Mouse (Mus musculus): ENCODE results near the gene Gorasp1. TPM values are rescaled to one million over a fixed set of nuclear protein-coding genes. Genes with fewer than 3 reads are reported as not detected.

The Gorasp1 gene
- polyA plus RNA-seq, 1 experiment, result 6.6 TPM

GRCm38 (mm10) chr9:119977557-119978060 lies 40.2 kb upstream of the Gorasp1 start:
- H3K4me3 ChIP-seq (ENCODE audit: extremely low read depth, insufficient read depth, insufficient read length), result peak overlapping the region; percentile 64
- H3K36me3 ChIP-seq (ENCODE audit: control insufficient read depth, insufficient read depth, low read length), result peaks cover 24% of the 10 kb centered on the region
- no peak for DNase-seq (ENCODE audit: low read depth in 1 of 2, low spot score in 2 of 2)
- H3K27ac ChIP-seq (ENCODE audit: insufficient read depth, low read length), result peak overlapping the region; percentile 91
- H3K4me1 ChIP-seq (ENCODE audit: control insufficient read depth, insufficient read depth, insufficient read length), result peaks cover 29% of the 10 kb centered on the region; the same call in 1 of the 2 replicates
- TF ChIP-seq CTCF (IDR thresholded peaks at IDR 0.05; ENCODE audit: extremely low read depth, insufficient read depth, insufficient read length, insufficient replicate concordance) (no peak), POLR2A (IDR thresholded peaks at IDR 0.05; ENCODE audit: low read depth, low read length) (no peak)
- 8% methylated on average over 5 of the region's 5 CpGs for WGBS
- H3K27me3 ChIP-seq (ENCODE audit: control insufficient read depth, insufficient read depth, low read length), result no peaks in the 10 kb centered on the region

GRCm38 (mm10) chr9:119976704-119977556 lies 39.6 kb upstream of the Gorasp1 start:
- H3K27me3 ChIP-seq (ENCODE audit: control insufficient read depth, insufficient read depth, low read length), result no peaks in the 10 kb centered on the region
- H3K4me1 ChIP-seq (ENCODE audit: control insufficient read depth, insufficient read depth, insufficient read length), result peaks cover 29% of the 10 kb centered on the region; the same call in 1 of the 2 replicates
- TF ChIP-seq CTCF (IDR thresholded peaks at IDR 0.05; ENCODE audit: extremely low read depth, insufficient read depth, insufficient read length, insufficient replicate concordance) (no peak), POLR2A (IDR thresholded peaks at IDR 0.05; ENCODE audit: low read depth, low read length) (no peak; the same call in 1 of the 2 replicates)
- peaks cover 31% of the 10 kb centered on the region for H3K36me3 ChIP-seq (ENCODE audit: control insufficient read depth, insufficient read depth, low read length)
- peak in 1 of 2 experiments; percentile 53 for DNase-seq (ENCODE audit: low read depth in 1 of 2, low spot score in 2 of 2)
- H3K4me3 ChIP-seq (ENCODE audit: extremely low read depth, insufficient read depth, insufficient read length), result peak overlapping the region; percentile 64
- peak overlapping the region; percentile 91 for H3K27ac ChIP-seq (ENCODE audit: insufficient read depth, low read length)
- 5% methylated on average over 17 of the region's 17 CpGs for WGBS

- no peak for TF ChIP-seq POLR2A (IDR thresholded peaks at IDR 0.05; ENCODE audit: low read depth, low read length)
- TF ChIP-seq CTCF (IDR thresholded peaks at IDR 0.05; ENCODE audit: extremely low read depth, insufficient read depth, insufficient read length, insufficient replicate concordance), result no peak
- H3K4me3 ChIP-seq (ENCODE audit: extremely low read depth, insufficient read depth, insufficient read length), result no peak overlapping the region
- 94% methylated on average over 4 of the region's 4 CpGs for WGBS
- no peaks in the 10 kb centered on the region for H3K27me3 ChIP-seq (ENCODE audit: control insufficient read depth, insufficient read depth, low read length)
- no peak for DNase-seq (ENCODE audit: low read depth in 1 of 2, low spot score in 2 of 2)
- H3K4me1 ChIP-seq (ENCODE audit: control insufficient read depth, insufficient read depth, insufficient read length), result peaks cover 21% of the 10 kb centered on the region; the same call in 1 of the 2 replicates
- peaks cover 41% of the 10 kb centered on the region for H3K36me3 ChIP-seq (ENCODE audit: control insufficient read depth, insufficient read depth, low read length)
- no peak overlapping the region for H3K27ac ChIP-seq (ENCODE audit: insufficient read depth, low read length)
Observed at GRCm38 (mm10) chr9:119975286-119975685, 37.9 kb upstream of the Gorasp1 start.

GRCm38 (mm10) chr9:119974609-119975008 lies 37.2 kb upstream of the Gorasp1 start:
- Histone ChIP-seq H3K27ac (ENCODE audit: insufficient read depth, low read length) (no peak overlapping the region), H3K36me3 (ENCODE audit: control insufficient read depth, insufficient read depth, low read length) (peaks cover 41% of the 10 kb centered on the region), H3K27me3 (ENCODE audit: control insufficient read depth, insufficient read depth, low read length) (no peaks in the 10 kb centered on the region), H3K4me1 (ENCODE audit: control insufficient read depth, insufficient read depth, insufficient read length) (peaks cover 16% of the 10 kb centered on the region; the same call in 1 of the 2 replicates), H3K4me3 (ENCODE audit: extremely low read depth, insufficient read depth, insufficient read length) (no peak overlapping the region)
- no peak for TF ChIP-seq POLR2A (IDR thresholded peaks at IDR 0.05; ENCODE audit: low read depth, low read length)
- TF ChIP-seq CTCF (IDR thresholded peaks at IDR 0.05; ENCODE audit: extremely low read depth, insufficient read depth, insufficient read length, insufficient replicate concordance), result no peak
- no peak for DNase-seq (ENCODE audit: low read depth in 1 of 2, low spot score in 2 of 2)
- WGBS, result 84% methylated on average over 5 of the region's 5 CpGs

- Histone ChIP-seq H3K27me3 (ENCODE audit: control insufficient read depth, insufficient read depth, low read length) (no peaks in the 10 kb centered on the region), H3K4me3 (ENCODE audit: extremely low read depth, insufficient read depth, insufficient read length) (no peak overlapping the region), H3K27ac (ENCODE audit: insufficient read depth, low read length) (no peak overlapping the region), H3K36me3 (ENCODE audit: control insufficient read depth, insufficient read depth, low read length) (peaks cover 41% of the 10 kb centered on the region), H3K4me1 (ENCODE audit: control insufficient read depth, insufficient read depth, insufficient read length) (peaks cover 10% of the 10 kb centered on the region; the same call in 1 of the 2 replicates)
- TF ChIP-seq POLR2A (IDR thresholded peaks at IDR 0.05; ENCODE audit: low read depth, low read length), result no peak
- peak; percentile 44; the same call in 1 of the 2 replicates for TF ChIP-seq CTCF (IDR thresholded peaks at IDR 0.05; ENCODE audit: extremely low read depth, insufficient read depth, insufficient read length, insufficient replicate concordance)
- DNase-seq (ENCODE audit: low read depth in 1 of 2, low spot score in 2 of 2), result peak in 1 of 2 experiments; percentile 36
- WGBS, result 92% methylated on average over 27 of the region's 27 CpGs
Observed at GRCm38 (mm10) chr9:119973869-119974520, 36.6 kb upstream of the Gorasp1 start.

- Histone ChIP-seq H3K27ac (ENCODE audit: insufficient read depth, low read length) (no peak overlapping the region), H3K27me3 (ENCODE audit: control insufficient read depth, insufficient read depth, low read length) (no peaks in the 10 kb centered on the region), H3K4me3 (ENCODE audit: extremely low read depth, insufficient read depth, insufficient read length) (no peak overlapping the region), H3K4me1 (ENCODE audit: control insufficient read depth, insufficient read depth, insufficient read length) (peaks cover 3% of the 10 kb centered on the region; the same call in 1 of the 2 replicates), H3K36me3 (ENCODE audit: control insufficient read depth, insufficient read depth, low read length) (peaks cover 41% of the 10 kb centered on the region)
- TF ChIP-seq POLR2A (IDR thresholded peaks at IDR 0.05; ENCODE audit: low read depth, low read length) (no peak), CTCF (IDR thresholded peaks at IDR 0.05; ENCODE audit: extremely low read depth, insufficient read depth, insufficient read length, insufficient replicate concordance) (no peak)
- no peak for DNase-seq (ENCODE audit: low read depth in 1 of 2, low spot score in 2 of 2)
- 80% methylated on average over 23 of the region's 23 CpGs for WGBS
Observed at GRCm38 (mm10) chr9:119973281-119973680, 35.9 kb upstream of the Gorasp1 start.
